ENCODE assay signal across 9 mouse cellular contexts in genomic region chr11:34008702-34009101, GRCm38 (mm10). TPM values are rescaled to one million over a fixed set of nuclear protein-coding genes. Genes with fewer than 3 reads are reported as not detected.
A peak's percentile ranks its signal among the peaks of the same experiment; 100 is the strongest.
DNase-seq lines count a peak whose midpoint lies in the region; ATAC-seq and TF ChIP-seq lines count a peak whose summit lies in the region.
"Had no signal": no experiment of that assay in that cellular context is flagged by ENCODE, and none has a peak within 500 bp of the region (broad histone marks: within the 10 kb centered on the region; RNA-seq: fewer than 3 reads in every experiment).

No protein-coding gene starts in this region.

- H3K9ac ChIP-seq in lung, postnatal 0 days (replicated peaks; ENCODE audit: low read depth): no peak overlapping the region
- H3K9ac ChIP-seq: limb, embryonic 12.5 days had no signal

- no peaks in the 10 kb centered on the region for H3K36me3 ChIP-seq in lung, postnatal 0 days (ENCODE audit: insufficient read depth, low read length)
- H3K36me3 ChIP-seq: limb, embryonic 12.5 days had no signal

- ATAC-seq in lung, postnatal 0 days: no peak

- peak; percentile 38 for DNase-seq in urinary bladder, postnatal 25 days (ENCODE audit: low spot score)
- no peak for DNase-seq in urinary bladder, postnatal 4 days (ENCODE audit: low spot score in 2 of 2)
- peak; percentile 56 for DNase-seq in c-Kit-positive CD71-positive TER-119-positive erythroid progenitor cells, embryonic 14.5 days (ENCODE audit: low spot score)
- DNase-seq in frontal cortex, postnatal 36 days (ENCODE audit: low spot score in 2 of 2): peak; percentile 58 to 73
- DNase-seq in layer of hippocampus, adult 2 months (ENCODE audit: low spot score in 2 of 2): peak; percentile 36 to 51
- peak; percentile 64 for DNase-seq in lung, postnatal 0 days (ENCODE audit: low spot score)
- peak; percentile 11 for DNase-seq in retina, postnatal 7 days (ENCODE audit: low read depth, low spot score)
- no peak for DNase-seq in adipocyte (ENCODE audit: low spot score)

- no peak overlapping the region for H3K27ac ChIP-seq in layer of hippocampus, adult 2 months
- H3K27ac ChIP-seq in lung, postnatal 0 days (ENCODE audit: low read length): no peak overlapping the region
- H3K27ac ChIP-seq: limb, embryonic 12.5 days had no signal

- H3K4me3 ChIP-seq in layer of hippocampus, adult 2 months: no peak overlapping the region
- H3K4me3 ChIP-seq in lung, postnatal 0 days (ENCODE audit: low read depth, low read length): no peak overlapping the region
- H3K4me3 ChIP-seq: limb, embryonic 12.5 days had no signal

- peak; percentile 87 for TF ChIP-seq CTCF in layer of hippocampus, adult 2 months (conservative IDR thresholded peaks at IDR 0.05)
- TF ChIP-seq CTCF in lung, postnatal 0 days (IDR thresholded peaks at IDR 0.05): peak; percentile 78

- H3K27me3 ChIP-seq in lung, postnatal 0 days (replicated peaks; ENCODE audit: insufficient read depth, low read length): no peaks in the 10 kb centered on the region
- H3K27me3 ChIP-seq: limb, embryonic 12.5 days had no signal

- TF ChIP-seq EP300 in lung, postnatal 0 days (IDR thresholded peaks at IDR 0.05): no peak

- H3K4me1 ChIP-seq in lung, postnatal 0 days (ENCODE audit: insufficient read depth, low read depth, low read length): no peaks in the 10 kb centered on the region; the same call in 1 of the 2 replicates

- no peaks in the 10 kb centered on the region for H3K9me3 ChIP-seq in lung, postnatal 0 days (ENCODE audit: low read length)
- H3K9me3 ChIP-seq: limb, embryonic 12.5 days had no signal

- 33% methylated on average over 9 of the region's 9 CpGs for WGBS in lung, postnatal 0 days

- no peak overlapping the region for H3K4me2 ChIP-seq in lung, postnatal 0 days (replicated peaks; ENCODE audit: low read depth, low read length)
- H3K4me2 ChIP-seq: limb, embryonic 12.5 days had no signal

RNA-seq across cellular contexts. Expression of gene Kcnip1, which starts 15.8 kb away (rescaled TPM):
- 10 to 100 TPM; 20.4 to 21.2 TPM for total RNA-seq in layer of hippocampus, adult 2 months (2021)
- 0.18 and 0.27 TPM in 2 replicates for polyA plus RNA-seq in lung, postnatal 0 days (2015; fragmentation: Nextera tagmentation; extraction: Ambion mirVana)

RNA-seq across cellular contexts. Expression of gene Lcp2, which starts 38.0 kb away (rescaled TPM):
- total RNA-seq in layer of hippocampus, adult 2 months (2021): 1 to 10 TPM; 3.5 TPM
- 4.5 and 4.9 TPM in 2 replicates for polyA plus RNA-seq in lung, postnatal 0 days (2015; fragmentation: Nextera tagmentation; extraction: Ambion mirVana)

RNA-seq across cellular contexts. Expression of gene Kcnmb1, which starts 45.9 kb away (rescaled TPM):
- total RNA-seq in layer of hippocampus, adult 2 months (2021): under 1 TPM; 0.41 to 0.42 TPM
- 0.66 and 0.74 TPM in 2 replicates for polyA plus RNA-seq in lung, postnatal 0 days (2015; fragmentation: Nextera tagmentation; extraction: Ambion mirVana)

Comparison
In these comparisons a context has a peak if more than half of its experiments do, and no peak if none do; other contexts are left out.
1. DNase-seq: peak in urinary bladder, postnatal 25 days (single experiment), c-Kit-positive CD71-positive TER-119-positive erythroid progenitor cells, embryonic 14.5 days (single experiment), frontal cortex, postnatal 36 days (2 of 2), layer of hippocampus, adult 2 months (2 of 2), lung, postnatal 0 days (single experiment) and retina, postnatal 7 days (single experiment); none in urinary bladder, postnatal 4 days (0 of 2) and adipocyte (single experiment).